7 mouse cellular contexts compared by ENCODE assay signal in the genomic region with DNA sequence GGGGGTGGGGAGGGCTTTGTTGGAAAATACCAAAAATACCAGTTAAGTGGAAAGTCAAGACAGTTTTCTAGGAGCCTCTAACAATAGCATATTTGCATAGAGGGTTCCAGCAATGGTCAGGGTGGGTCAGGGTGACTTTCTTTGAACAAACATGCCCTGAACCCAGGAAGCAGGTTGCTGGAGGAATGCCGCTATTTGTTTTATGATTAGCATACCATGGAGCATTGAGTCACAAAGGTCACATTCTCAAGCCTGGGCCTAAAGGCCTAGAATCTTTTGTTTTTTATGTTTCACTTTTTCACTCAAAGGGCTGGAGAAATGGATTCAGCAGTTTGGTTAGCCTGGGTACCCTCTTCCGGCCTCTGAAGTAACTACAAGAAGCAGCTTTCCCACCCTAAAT. TPM values are rescaled to one million over a fixed set of nuclear protein-coding genes. Genes with fewer than 3 reads are reported as not detected.
DNase-seq lines count a peak whose midpoint lies in the region; ATAC-seq and TF ChIP-seq lines count a peak whose summit lies in the region.
"Not testable (repeated sequence)": the region's sequence is repeated elsewhere in the genome, so short reads cannot be mapped to it uniquely, and the experiment has no call there.

No protein-coding gene starts in this region.

- H3K36me3 ChIP-seq in forebrain, embryonic 15.5 days; hindbrain, embryonic 15.5 days; kidney, adult 2 months (ENCODE audit: control insufficient read depth, insufficient read depth, low read length); midbrain, embryonic 15.5 days (replicated peaks); neural tube, embryonic 13.5 days; testis, adult 2 months (ENCODE audit: control insufficient read depth, insufficient read depth, low read length): not testable (repeated sequence)

- TF ChIP-seq POLR2A in kidney, adult 2 months (IDR thresholded peaks at IDR 0.05; ENCODE audit: low read depth, low read length); testis, adult 2 months (IDR thresholded peaks at IDR 0.05; ENCODE audit: control insufficient read depth, low read depth, low read length): not testable (repeated sequence)

- peak overlapping the region; percentile 100 for H3K27ac ChIP-seq in forebrain, embryonic 15.5 days (replicated peaks)
- peak overlapping the region; percentile 100 for H3K27ac ChIP-seq in hindbrain, embryonic 15.5 days (replicated peaks)
- H3K27ac ChIP-seq in kidney, adult 2 months (ENCODE audit: insufficient read depth, low read depth, low read length); testis, adult 2 months (ENCODE audit: control insufficient read depth, insufficient read depth, low read depth, low read length): not testable (repeated sequence)
- peak overlapping the region; percentile 100 for H3K27ac ChIP-seq in midbrain, embryonic 15.5 days
- peak overlapping the region; percentile 100 for H3K27ac ChIP-seq in neural tube, embryonic 13.5 days (replicated peaks)

- not testable (repeated sequence) for H3K9ac ChIP-seq in forebrain, embryonic 15.5 days (replicated peaks); hindbrain, embryonic 15.5 days; midbrain, embryonic 15.5 days; neural tube, embryonic 13.5 days

- not testable (repeated sequence) for H3K9me3 ChIP-seq in forebrain, embryonic 15.5 days; hindbrain, embryonic 15.5 days; midbrain, embryonic 15.5 days; neural tube, embryonic 13.5 days

- peak; percentile 16 for DNase-seq in NIH3T3 (ENCODE audit: low read depth)
- peak; percentile 35 for DNase-seq in kidney, adult 2 months

- not testable (repeated sequence) for H3K4me3 ChIP-seq in forebrain, embryonic 15.5 days; hindbrain, embryonic 15.5 days; kidney, adult 2 months (ENCODE audit: insufficient read depth, low read depth, low read length); midbrain, embryonic 15.5 days; neural tube, embryonic 13.5 days
- H3K4me3 ChIP-seq in testis, adult 2 months (ENCODE audit: control insufficient read depth, low read depth, low read length), result peak overlapping the region; percentile 21

- 89% methylated on average over 2 of the region's 2 CpGs for WGBS in forebrain, embryonic 15.5 days
- WGBS in hindbrain, embryonic 15.5 days, result 73% methylated on average over 2 of the region's 2 CpGs
- 68% methylated on average over 2 of the region's 2 CpGs for WGBS in kidney, adult 2 months
- 85% methylated on average over 2 of the region's 2 CpGs for WGBS in midbrain, embryonic 15.5 days
- 82% methylated on average over 2 of the region's 2 CpGs for WGBS in neural tube, embryonic 13.5 days

- H3K4me1 ChIP-seq in forebrain, embryonic 15.5 days; kidney, adult 2 months (ENCODE audit: control insufficient read depth, insufficient read depth, low read length); testis, adult 2 months (ENCODE audit: control insufficient read depth, insufficient read depth, low read length): not testable (repeated sequence)
- peaks cover 15% of the 10 kb centered on the region for H3K4me1 ChIP-seq in hindbrain, embryonic 15.5 days (replicated peaks)
- peaks cover 17% of the 10 kb centered on the region for H3K4me1 ChIP-seq in midbrain, embryonic 15.5 days
- H3K4me1 ChIP-seq in neural tube, embryonic 13.5 days (replicated peaks), result peaks cover 17% of the 10 kb centered on the region

- H3K4me2 ChIP-seq in forebrain, embryonic 15.5 days (replicated peaks); hindbrain, embryonic 15.5 days; midbrain, embryonic 15.5 days; neural tube, embryonic 13.5 days: not testable (repeated sequence)

- H3K27me3 ChIP-seq in forebrain, embryonic 15.5 days; hindbrain, embryonic 15.5 days; kidney, adult 2 months (replicated peaks; ENCODE audit: control insufficient read depth, insufficient read depth, low read length); midbrain, embryonic 15.5 days (replicated peaks); neural tube, embryonic 13.5 days; testis, adult 2 months (ENCODE audit: control insufficient read depth, insufficient read depth, low read length): not testable (repeated sequence)

- ATAC-seq in forebrain, embryonic 15.5 days (replicated peaks); hindbrain, embryonic 15.5 days (ENCODE audit: low FRiP score, low read depth); midbrain, embryonic 15.5 days (replicated peaks); neural tube, embryonic 13.5 days (ENCODE audit: low read depth): not testable (repeated sequence)

- not testable (repeated sequence) for TF ChIP-seq CTCF in kidney, adult 2 months (conservative IDR thresholded peaks at IDR 0.05; ENCODE audit: insufficient read depth, insufficient read length, low read depth, low read length); testis, adult 2 months (IDR thresholded peaks at IDR 0.05; ENCODE audit: control insufficient read depth, insufficient read depth, insufficient replicate concordance, low read depth, low read length)

RNA-seq across cellular contexts. Expression of a gene that starts 1.2 kb away (rescaled TPM):
- 56.3 and 59.8 TPM in 2 replicates for polyA plus RNA-seq in forebrain, embryonic 15.5 days (2015; fragmentation: Nextera tagmentation; extraction: Ambion mirVana)
- 51.4 and 53.9 TPM in 2 replicates for polyA plus RNA-seq in hindbrain, embryonic 15.5 days (2015; fragmentation: Nextera tagmentation; extraction: Ambion mirVana)
- polyA plus RNA-seq in kidney, adult 2 months (2012; rRNA removed), result 18.4 and 23.9 TPM in 2 replicates
- 54.7 and 55.0 TPM in 2 replicates for polyA plus RNA-seq in midbrain, embryonic 15.5 days (2015; fragmentation: Nextera tagmentation; extraction: Ambion mirVana)
- 60.6 and 69.5 TPM in 2 replicates for polyA plus RNA-seq in neural tube, embryonic 13.5 days (2015; fragmentation: Nextera tagmentation; extraction: Ambion mirVana)
- polyA plus RNA-seq in testis, adult 2 months (2012; rRNA removed), result 18.8 and 20.9 TPM in 2 replicates

RNA-seq across cellular contexts. Expression of a gene that starts 52.8 kb away (rescaled TPM):
- 3.1 and 3.2 TPM in 2 replicates for polyA plus RNA-seq in forebrain, embryonic 15.5 days (2015; fragmentation: Nextera tagmentation; extraction: Ambion mirVana)
- polyA plus RNA-seq in hindbrain, embryonic 15.5 days (2015; fragmentation: Nextera tagmentation; extraction: Ambion mirVana), result 2.7 and 2.9 TPM in 2 replicates
- polyA plus RNA-seq in kidney, adult 2 months (2012; rRNA removed), result 1.5 and 1.8 TPM in 2 replicates
- polyA plus RNA-seq in midbrain, embryonic 15.5 days (2015; fragmentation: Nextera tagmentation; extraction: Ambion mirVana), result 3.2 and 3.6 TPM in 2 replicates
- 2.4 and 3.2 TPM in 2 replicates for polyA plus RNA-seq in neural tube, embryonic 13.5 days (2015; fragmentation: Nextera tagmentation; extraction: Ambion mirVana)
- 6.8 and 7.8 TPM in 2 replicates for polyA plus RNA-seq in testis, adult 2 months (2012; rRNA removed)
